ENCODE assay signal across 26 mouse cellular contexts in genomic region chr5:91987799-91988198, GRCm38 (mm10). TPM values are rescaled to one million over a fixed set of nuclear protein-coding genes. Genes with fewer than 3 reads are reported as not detected.
DNase-seq lines count a peak whose midpoint lies in the region; ATAC-seq and TF ChIP-seq lines count a peak whose summit lies in the region.
"Had no signal": no experiment of that assay in that cellular context is flagged by ENCODE, and none has a peak within 500 bp of the region (broad histone marks: within the 10 kb centered on the region; RNA-seq: fewer than 3 reads in every experiment).

No protein-coding gene starts in this region.

- no peak overlapping the region for H3K9ac ChIP-seq in hindbrain, embryonic 14.5 days
- H3K9ac ChIP-seq in hindbrain, embryonic 13.5 days, result no peak overlapping the region
- no peak overlapping the region for H3K9ac ChIP-seq in neural tube, embryonic 14.5 days (replicated peaks; ENCODE audit: low read depth, low read length)
- H3K9ac ChIP-seq: embryonic facial prominence, embryonic 12.5 days; forebrain, embryonic 13.5 days; forebrain, embryonic 15.5 days; forebrain, postnatal 0 days had no signal

- no peaks in the 10 kb centered on the region for H3K9me3 ChIP-seq in hindbrain, embryonic 14.5 days (ENCODE audit: control insufficient read depth, low read length)
- no peaks in the 10 kb centered on the region for H3K9me3 ChIP-seq in hindbrain, embryonic 13.5 days
- H3K9me3 ChIP-seq in neural tube, embryonic 14.5 days (ENCODE audit: control insufficient read depth, low read length), result no peaks in the 10 kb centered on the region
- H3K9me3 ChIP-seq: embryonic facial prominence, embryonic 10.5 days; embryonic facial prominence, embryonic 12.5 days; forebrain, embryonic 13.5 days; forebrain, embryonic 15.5 days; G1E had no signal

- DNase-seq in hindbrain, embryonic 14.5 days (ENCODE audit: low spot score), result no peak
- no peak for DNase-seq in neural tube, embryonic 10.5 days (ENCODE audit: extremely low spot score, low spot score)
- peak; percentile 54 for DNase-seq in Patski (ENCODE audit: low read depth, low spot score)
- no peak for DNase-seq in right cerebral cortex, adult 18-20 months
- no peak for DNase-seq in adrenal gland, postnatal 10 days
- DNase-seq: adrenal gland, adult 2 months; adrenal gland, postnatal 14 days; adrenal gland, postnatal 36 days; cerebellum, adult 11-12 months; cerebellum, adult 2 months; cerebellum, adult 9-10 months; cerebellum, postnatal 10 days; cerebellum, postnatal 25 days; forebrain, postnatal 0 days had no signal

- no peaks in the 10 kb centered on the region for H3K4me1 ChIP-seq in hindbrain, embryonic 14.5 days (replicated peaks; ENCODE audit: control insufficient read depth, insufficient read depth, low read length)
- H3K4me1 ChIP-seq in hindbrain, embryonic 13.5 days (replicated peaks), result no peaks in the 10 kb centered on the region
- no peaks in the 10 kb centered on the region for H3K4me1 ChIP-seq in neural tube, embryonic 14.5 days (ENCODE audit: control insufficient read depth, insufficient read depth, low read length)
- H3K4me1 ChIP-seq: embryonic facial prominence, embryonic 10.5 days; embryonic facial prominence, embryonic 12.5 days; forebrain, embryonic 13.5 days; forebrain, embryonic 15.5 days had no signal

- no peaks in the 10 kb centered on the region for H3K36me3 ChIP-seq in hindbrain, embryonic 14.5 days (replicated peaks; ENCODE audit: control insufficient read depth, insufficient read depth)
- H3K36me3 ChIP-seq in hindbrain, embryonic 13.5 days, result no peaks in the 10 kb centered on the region
- H3K36me3 ChIP-seq in neural tube, embryonic 14.5 days (ENCODE audit: control insufficient read depth, insufficient read depth, low read length), result no peaks in the 10 kb centered on the region
- H3K36me3 ChIP-seq: embryonic facial prominence, embryonic 10.5 days; embryonic facial prominence, embryonic 12.5 days; forebrain, embryonic 15.5 days; G1E had no signal

- CTCF ChIA-PET in Patski (lab: Charles Lee), result interaction anchor here (1.0 to 1.2 kb wide), 2 partner anchors 10 to 14 kb away, joined by 3 read pairs; no protein-coding TSS in a partner anchor

- WGBS in hindbrain, embryonic 14.5 days, result 93% methylated on average over 2 of the region's 2 CpGs
- WGBS in hindbrain, embryonic 13.5 days, result 84% methylated on average over 2 of the region's 2 CpGs
- WGBS in neural tube, embryonic 14.5 days, result 75% methylated on average over 2 of the region's 2 CpGs

- no peak overlapping the region for H3K4me3 ChIP-seq in hindbrain, embryonic 14.5 days (replicated peaks; ENCODE audit: low read length)
- no peak overlapping the region for H3K4me3 ChIP-seq in hindbrain, embryonic 13.5 days
- no peak overlapping the region for H3K4me3 ChIP-seq in neural tube, embryonic 14.5 days (ENCODE audit: low read depth, low read length)
- H3K4me3 ChIP-seq: embryonic facial prominence, embryonic 10.5 days; embryonic facial prominence, embryonic 12.5 days; forebrain, embryonic 13.5 days; forebrain, embryonic 15.5 days had no signal

- H3K27ac ChIP-seq in hindbrain, embryonic 14.5 days, result no peak overlapping the region
- H3K27ac ChIP-seq in hindbrain, embryonic 13.5 days, result no peak overlapping the region
- no peak overlapping the region for H3K27ac ChIP-seq in neural tube, embryonic 14.5 days (ENCODE audit: low read depth, low read length)
- H3K27ac ChIP-seq: embryonic facial prominence, embryonic 10.5 days; embryonic facial prominence, embryonic 12.5 days; forebrain, embryonic 13.5 days; forebrain, embryonic 15.5 days had no signal

- H3K4me2 ChIP-seq in hindbrain, embryonic 14.5 days (replicated peaks), result no peak overlapping the region
- H3K4me2 ChIP-seq in hindbrain, embryonic 13.5 days, result no peak overlapping the region
- H3K4me2 ChIP-seq in neural tube, embryonic 14.5 days (ENCODE audit: low read depth, low read length), result no peak overlapping the region
- H3K4me2 ChIP-seq: embryonic facial prominence, embryonic 12.5 days; forebrain, embryonic 13.5 days; forebrain, embryonic 15.5 days had no signal

- in situ Hi-C loops in Patski (cut with MboI; ENCODE audit: low pct_unique_long_range_greater_than_20kb), result no loop called here

- ATAC-seq in hindbrain, embryonic 14.5 days (ENCODE audit: low FRiP score), result 0 out of 2 replicates have a peak, but pooled peaks have one; percentile 31
- no peak for ATAC-seq in hindbrain, embryonic 13.5 days (ENCODE audit: low FRiP score)
- peak; percentile 28; the same call in 1 of the 2 replicates for ATAC-seq in neural tube, embryonic 14.5 days (ENCODE audit: low read depth)
- ATAC-seq in Patski, result peak; percentile 74
- ATAC-seq: CD4-positive, CD25-positive, alpha-beta regulatory T cell, adult 4 months; forebrain, embryonic 13.5 days; forebrain, embryonic 15.5 days; forebrain, postnatal 0 days had no signal

- POLR2A ChIA-PET in Patski (lab: Charles Lee), result interaction anchor here (0.9 kb wide), 1 partner anchor 26 kb away, joined by 3 read pairs; no protein-coding TSS in a partner anchor

- no peak for TF ChIP-seq CTCF in Patski (IDR thresholded peaks at IDR 0.05)

- no peaks in the 10 kb centered on the region for H3K27me3 ChIP-seq in hindbrain, embryonic 14.5 days (ENCODE audit: control insufficient read depth, insufficient read depth, low read length)
- H3K27me3 ChIP-seq in hindbrain, embryonic 13.5 days, result no peaks in the 10 kb centered on the region
- no peaks in the 10 kb centered on the region for H3K27me3 ChIP-seq in neural tube, embryonic 14.5 days (ENCODE audit: control insufficient read depth, insufficient read depth, low read length)
- H3K27me3 ChIP-seq in Patski, result no peaks in the 10 kb centered on the region
- H3K27me3 ChIP-seq: CH12.LX; embryonic facial prominence, embryonic 12.5 days; forebrain, embryonic 13.5 days; forebrain, embryonic 15.5 days had no signal

RNA-seq across cellular contexts. Expression of gene Odaph, which starts 0.5 kb away (rescaled TPM):
- polyA plus RNA-seq in hindbrain, embryonic 14.5 days (2014; fragmentation: Nextera tagmentation; extraction: Ambion mirVana), result 0.38 TPM in 1 of 2 replicates, not detected in the other
- polyA plus RNA-seq in hindbrain, embryonic 13.5 days (2015; fragmentation: Nextera tagmentation; extraction: Ambion mirVana), result 0.36 TPM in 1 of 2 replicates, not detected in the other
- 0.37 and 0.56 TPM in 2 replicates for polyA plus RNA-seq in neural tube, embryonic 14.5 days (2014; fragmentation: Nextera tagmentation; extraction: Ambion mirVana)
- 1.5 TPM for polyA plus RNA-seq in Patski (2021)
- not detected for total RNA-seq in adrenal gland, postnatal 10 days (2021)
- total RNA-seq: adrenal gland, adult 2 months; adrenal gland, postnatal 14 days; adrenal gland, postnatal 36 days had no signal
- polyA plus RNA-seq: adrenal gland, adult 2 months; CD4-positive, CD25-positive, alpha-beta regulatory T cell, adult 4 months; cortical plate, adult 2 months; embryonic facial prominence, embryonic 10.5 days; embryonic facial prominence, embryonic 12.5 days; embryonic facial prominence, embryonic 14.5 days; forebrain, embryonic 11.5 days; forebrain, embryonic 13.5 days; forebrain, embryonic 15.5 days; G1E had no signal

RNA-seq across cellular contexts. Expression of gene Rchy1, which starts 24.9 kb away (rescaled TPM):
- 55.3 and 64.3 TPM in 2 replicates for polyA plus RNA-seq in hindbrain, embryonic 14.5 days (2014; fragmentation: Nextera tagmentation; extraction: Ambion mirVana)
- 81.6 and 84.4 TPM in 2 replicates for polyA plus RNA-seq in hindbrain, embryonic 13.5 days (2015; fragmentation: Nextera tagmentation; extraction: Ambion mirVana)
- polyA plus RNA-seq in neural tube, embryonic 14.5 days (2014; fragmentation: Nextera tagmentation; extraction: Ambion mirVana), result 74.5 and 78.0 TPM in 2 replicates
- 66.1 TPM for polyA plus RNA-seq in Patski (2021)
- 10 to 100 TPM; 50.8 to 51.7 TPM for total RNA-seq in adrenal gland, postnatal 10 days (2021)

RNA-seq across cellular contexts. Expression of gene Cdkl2, which starts 55.9 kb away (rescaled TPM):
- polyA plus RNA-seq in hindbrain, embryonic 14.5 days (2014; fragmentation: Nextera tagmentation; extraction: Ambion mirVana), result 13.5 and 18.9 TPM in 2 replicates
- polyA plus RNA-seq in hindbrain, embryonic 13.5 days (2015; fragmentation: Nextera tagmentation; extraction: Ambion mirVana), result 5.0 and 5.1 TPM in 2 replicates
- 11.1 and 15.3 TPM in 2 replicates for polyA plus RNA-seq in neural tube, embryonic 14.5 days (2014; fragmentation: Nextera tagmentation; extraction: Ambion mirVana)
- 13.7 TPM for polyA plus RNA-seq in Patski (2021)
- total RNA-seq in adrenal gland, postnatal 10 days (2021), result 1 to 10 TPM; 5.4 to 6.0 TPM
